ENCODE assay signal across 13 mouse cellular contexts in genomic region chr11:76467073-76467472, GRCm38 (mm10).
DNase-seq lines count a peak whose midpoint lies in the region; ATAC-seq lines count a peak whose summit lies in the region.
"Had no signal": no experiment of that assay in that cellular context is flagged by ENCODE, and none has a peak within 500 bp of the region (broad histone marks: within the 10 kb centered on the region; RNA-seq: fewer than 3 reads in every experiment).

No protein-coding gene starts in this region.

- ATAC-seq in kidney, embryonic 14.5 days (ENCODE audit: low FRiP score, low TSS enrichment) = 0 out of 2 replicates have a peak, but pooled peaks have one; percentile 3
- ATAC-seq in forebrain, embryonic 12.5 days (ENCODE audit: low FRiP score) = no peak
- ATAC-seq in neural tube, embryonic 14.5 days (ENCODE audit: low read depth) = no peak
- ATAC-seq: liver, postnatal 0 days had no signal

- no peak for DNase-seq in kidney, postnatal 25 days
- peak; percentile 41 for DNase-seq in limb, embryonic 10.5 days (ENCODE audit: low spot score)
- no peak for DNase-seq in right cerebral cortex, postnatal 36 days (ENCODE audit: low spot score in 2 of 2)
- DNase-seq in yolk sac, embryonic 10.5 days (ENCODE audit: low spot score) = no peak
- DNase-seq: cerebellum, postnatal 36 days; kidney, postnatal 36 days; liver, postnatal 0 days had no signal

- no peaks in the 10 kb centered on the region for H3K27me3 ChIP-seq in kidney, embryonic 14.5 days (ENCODE audit: control insufficient read depth, insufficient read depth, low read length)
- no peaks in the 10 kb centered on the region for H3K27me3 ChIP-seq in forebrain, embryonic 12.5 days
- no peaks in the 10 kb centered on the region for H3K27me3 ChIP-seq in limb, embryonic 10.5 days (ENCODE audit: low read depth, poor library complexity, severe bottlenecking)
- no peaks in the 10 kb centered on the region for H3K27me3 ChIP-seq in neural tube, embryonic 14.5 days (ENCODE audit: control insufficient read depth, insufficient read depth, low read length)
- H3K27me3 ChIP-seq: CH12.LX; stomach, embryonic 15.5 days had no signal

- H3K9me3 ChIP-seq in kidney, embryonic 14.5 days (ENCODE audit: control insufficient read depth, low read length) = no peaks in the 10 kb centered on the region
- no peaks in the 10 kb centered on the region for H3K9me3 ChIP-seq in forebrain, embryonic 12.5 days
- no peaks in the 10 kb centered on the region for H3K9me3 ChIP-seq in limb, embryonic 10.5 days (replicated peaks)
- H3K9me3 ChIP-seq in neural tube, embryonic 14.5 days (ENCODE audit: control insufficient read depth, low read length) = no peaks in the 10 kb centered on the region
- H3K9me3 ChIP-seq: megakaryocyte, embryonic 14.5 days; stomach, embryonic 15.5 days had no signal

- H3K4me2 ChIP-seq in kidney, embryonic 14.5 days (replicated peaks; ENCODE audit: low read depth, low read length) = no peak overlapping the region
- peak overlapping the region; percentile 56 for H3K4me2 ChIP-seq in forebrain, embryonic 12.5 days
- peak overlapping the region; percentile 64 for H3K4me2 ChIP-seq in neural tube, embryonic 14.5 days (ENCODE audit: low read depth, low read length)
- H3K4me2 ChIP-seq: stomach, embryonic 15.5 days had no signal

- no peak overlapping the region; the same call in 1 of the 2 replicates for H3K9ac ChIP-seq in kidney, embryonic 14.5 days (ENCODE audit: low read depth, low read length)
- peak overlapping the region; percentile 63 for H3K9ac ChIP-seq in forebrain, embryonic 12.5 days
- peak overlapping the region; percentile 58 for H3K9ac ChIP-seq in neural tube, embryonic 14.5 days (replicated peaks; ENCODE audit: low read depth, low read length)
- H3K9ac ChIP-seq: liver, postnatal 0 days; stomach, embryonic 15.5 days had no signal

- no peak overlapping the region for H3K4me3 ChIP-seq in kidney, embryonic 14.5 days (ENCODE audit: low read length)
- H3K4me3 ChIP-seq in forebrain, embryonic 12.5 days (replicated peaks) = peak overlapping the region; percentile 39
- peak overlapping the region; percentile 19; the same call in 1 of the 2 replicates for H3K4me3 ChIP-seq in limb, embryonic 10.5 days
- H3K4me3 ChIP-seq in neural tube, embryonic 14.5 days (ENCODE audit: low read depth, low read length) = peak overlapping the region; percentile 30
- H3K4me3 ChIP-seq: megakaryocyte, embryonic 14.5 days; stomach, embryonic 15.5 days had no signal

- H3K27ac ChIP-seq in kidney, embryonic 14.5 days (ENCODE audit: low read depth, low read length) = peak overlapping the region; percentile 42; the same call in 1 of the 2 replicates
- peak overlapping the region; percentile 90 for H3K27ac ChIP-seq in forebrain, embryonic 12.5 days
- H3K27ac ChIP-seq in limb, embryonic 10.5 days = peak overlapping the region; percentile 67
- peak overlapping the region; percentile 91 for H3K27ac ChIP-seq in neural tube, embryonic 14.5 days (ENCODE audit: low read depth, low read length)

- H3K36me3 ChIP-seq in kidney, embryonic 14.5 days (ENCODE audit: control insufficient read depth, insufficient read depth, low read length) = peaks cover 20% of the 10 kb centered on the region
- peaks cover 18% of the 10 kb centered on the region for H3K36me3 ChIP-seq in forebrain, embryonic 12.5 days (replicated peaks)
- H3K36me3 ChIP-seq in limb, embryonic 10.5 days = peaks cover 72% of the 10 kb centered on the region
- H3K36me3 ChIP-seq in neural tube, embryonic 14.5 days (ENCODE audit: control insufficient read depth, insufficient read depth, low read length) = peaks cover 4% of the 10 kb centered on the region; the same call in 1 of the 2 replicates

- peaks cover 41% of the 10 kb centered on the region for H3K4me1 ChIP-seq in kidney, embryonic 14.5 days (ENCODE audit: control insufficient read depth, insufficient read depth, low read length)
- peaks cover 71% of the 10 kb centered on the region for H3K4me1 ChIP-seq in forebrain, embryonic 12.5 days
- peaks cover 65% of the 10 kb centered on the region for H3K4me1 ChIP-seq in limb, embryonic 10.5 days
- peaks cover 48% of the 10 kb centered on the region for H3K4me1 ChIP-seq in neural tube, embryonic 14.5 days (ENCODE audit: control insufficient read depth, insufficient read depth, low read length)

- 28% methylated on average over 10 of the region's 10 CpGs for WGBS in kidney, embryonic 14.5 days
- 23% methylated on average over 10 of the region's 10 CpGs for WGBS in forebrain, embryonic 12.5 days
- 37% methylated on average over 10 of the region's 10 CpGs for whole genome bisulfite sequencing in limb, embryonic 10.5 days
- 29% methylated on average over 10 of the region's 10 CpGs for WGBS in neural tube, embryonic 14.5 days
